Mouse (Mus musculus): ENCODE results near the gene Olfr750.

Gene Olfr750

DNA sequence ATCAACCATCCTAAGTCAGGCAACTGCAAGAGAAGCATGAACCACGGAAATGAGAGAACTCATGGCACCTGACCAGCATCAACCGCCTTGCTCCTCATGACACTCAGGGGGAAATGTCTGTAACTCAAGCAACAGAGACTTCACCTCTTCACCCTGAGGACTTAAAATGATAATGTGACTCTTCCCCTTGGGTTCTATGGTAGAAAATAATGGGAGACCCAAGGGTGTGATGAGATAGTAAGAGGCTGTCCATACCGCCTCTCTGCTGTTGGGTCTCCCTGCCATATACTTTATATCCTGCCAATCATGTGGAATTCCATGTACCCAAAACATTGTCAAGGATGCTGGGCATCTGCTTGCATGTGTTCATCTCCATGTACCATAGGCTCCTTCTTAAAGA lies at the start of gene Olfr750:
Gene Olfr750 (minus strand): TSS at position 101 of the 400 bp plus-strand sequence.
- no peak for DNase-seq (ENCODE audit: low spot score in 2 of 2)

GRCm38 (mm10) chr14:51113916-51114560 lies 39.8 kb upstream of the Olfr750 start, which contains the start of gene Eddm3b:
Eddm3b (plus strand) TSS chr14:51114426.
- DNase-seq (ENCODE audit: low spot score in 2 of 2): no peak

- DNase-seq (ENCODE audit: low spot score in 2 of 2): no peak
These were observed 39.2 kb upstream of the Olfr750 start for GRCm38 (mm10) chr14:51113476-51113875.

DNA sequence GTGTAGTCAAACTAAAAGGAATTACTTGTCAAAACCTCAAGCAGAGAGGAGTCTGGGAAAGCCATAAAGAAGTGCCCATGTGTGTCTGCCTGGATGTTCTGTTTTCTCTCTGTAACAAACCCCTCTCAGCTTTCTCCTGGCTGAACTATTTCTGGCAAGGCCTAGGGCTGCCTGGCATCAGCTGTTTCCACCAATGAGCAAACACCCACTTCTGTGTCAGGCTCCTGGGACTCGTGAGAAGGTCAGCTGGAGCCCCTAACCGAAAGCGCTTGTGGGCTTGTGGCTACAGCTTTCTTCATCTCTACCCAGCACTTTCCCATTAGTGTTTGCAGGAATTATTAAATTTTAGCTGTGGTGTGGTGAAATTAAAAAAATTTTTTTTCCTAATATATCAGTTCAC lies 37.7 kb upstream of the Olfr750 start:
- DNase-seq (ENCODE audit: low spot score in 2 of 2): no peak

- DNase-seq (ENCODE audit: low spot score in 2 of 2): no peak
These were observed 32.3 kb upstream of the Olfr750 start for GRCm38 (mm10) chr14:51106449-51106967.

DNA sequence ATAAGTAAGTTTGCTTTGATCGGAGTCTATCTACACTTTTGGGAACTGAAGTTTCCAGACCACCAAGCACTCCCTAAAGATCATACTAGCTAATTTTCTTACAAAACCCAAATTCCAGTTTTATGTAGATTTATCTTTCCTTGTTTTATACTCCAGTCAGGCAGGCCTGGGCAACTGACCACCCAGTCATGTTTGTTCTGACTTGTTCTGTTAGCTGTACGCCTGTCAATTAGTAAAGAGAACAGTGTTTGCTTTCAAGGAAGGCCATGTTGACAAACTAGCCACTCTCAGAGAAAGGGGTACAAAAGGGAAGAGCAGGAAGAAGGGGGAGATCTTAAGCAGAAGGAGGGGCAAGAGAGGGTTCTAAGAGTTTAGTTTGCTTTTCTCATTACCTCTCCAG lies 30.1 kb upstream of the Olfr750 start:
- DNase-seq (ENCODE audit: low spot score in 2 of 2): peak in 1 of 2 experiments; percentile 55

DNA sequence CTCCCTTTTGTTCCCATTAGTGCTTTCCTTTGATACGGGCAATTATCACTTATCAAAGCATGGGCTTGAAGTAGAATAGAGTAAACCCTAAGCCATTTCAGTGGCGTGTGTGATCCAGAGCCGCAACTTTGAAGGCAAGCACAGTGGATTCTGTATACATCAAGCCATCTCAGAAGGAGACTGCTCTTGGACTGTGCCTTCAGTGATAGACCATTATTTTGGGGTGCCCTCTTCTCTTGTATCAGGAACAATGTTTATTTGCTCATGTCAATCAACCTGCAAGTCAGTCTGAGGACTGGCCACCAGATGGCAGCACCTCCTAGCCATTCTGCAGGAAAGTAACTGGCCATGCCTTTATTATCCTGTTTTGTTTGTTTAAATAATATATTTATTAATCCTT lies 29.0 kb upstream of the Olfr750 start:
- DNase-seq (ENCODE audit: low spot score in 2 of 2): peak; percentile 32 to 49

- DNase-seq (ENCODE audit: low spot score in 2 of 2): no peak
These were observed 27.0 kb upstream of the Olfr750 start for GRCm38 (mm10) chr14:51101284-51101683.

DNA sequence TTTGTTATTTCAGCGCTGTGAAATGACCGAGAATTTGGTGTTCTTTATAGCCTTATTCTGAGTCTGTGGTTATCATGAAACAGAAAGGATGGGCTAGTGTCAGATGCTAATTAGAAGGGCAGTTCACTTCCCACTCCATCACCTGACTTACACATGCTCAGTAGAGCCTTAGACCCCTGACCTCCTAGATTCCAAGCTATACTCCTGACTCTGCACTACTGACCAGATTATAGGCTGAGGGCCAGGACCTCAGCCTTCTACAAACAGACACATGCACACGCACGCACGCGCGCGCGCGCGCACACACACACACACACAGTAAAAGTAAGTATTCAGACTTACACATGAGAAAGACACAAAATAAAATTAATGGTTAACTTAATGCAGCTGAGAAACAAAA lies 24.7 kb upstream of the Olfr750 start:
- no peak for DNase-seq (ENCODE audit: low spot score in 2 of 2)

DNA sequence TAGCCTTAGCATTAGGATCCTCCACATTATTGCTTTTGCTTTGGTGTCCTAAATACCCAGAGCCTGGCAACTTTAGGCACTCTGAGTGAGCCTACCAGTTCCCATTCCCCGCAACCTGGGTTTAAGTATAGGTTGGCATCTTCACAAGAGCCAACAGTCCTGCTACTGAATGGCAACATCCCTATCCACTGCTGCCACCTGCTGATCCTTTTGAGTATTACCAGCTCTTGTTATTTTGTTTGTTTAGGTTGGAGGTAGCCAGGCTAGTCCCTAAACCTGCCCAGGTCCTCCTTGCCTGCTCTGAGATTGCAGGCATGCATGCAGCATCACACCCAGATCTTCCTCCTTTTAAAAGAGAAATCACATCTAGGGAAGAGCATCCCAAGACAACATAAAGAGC lies 24.1 kb upstream of the Olfr750 start:
- DNase-seq (ENCODE audit: low spot score in 2 of 2): peak; percentile 67 to 73

DNA sequence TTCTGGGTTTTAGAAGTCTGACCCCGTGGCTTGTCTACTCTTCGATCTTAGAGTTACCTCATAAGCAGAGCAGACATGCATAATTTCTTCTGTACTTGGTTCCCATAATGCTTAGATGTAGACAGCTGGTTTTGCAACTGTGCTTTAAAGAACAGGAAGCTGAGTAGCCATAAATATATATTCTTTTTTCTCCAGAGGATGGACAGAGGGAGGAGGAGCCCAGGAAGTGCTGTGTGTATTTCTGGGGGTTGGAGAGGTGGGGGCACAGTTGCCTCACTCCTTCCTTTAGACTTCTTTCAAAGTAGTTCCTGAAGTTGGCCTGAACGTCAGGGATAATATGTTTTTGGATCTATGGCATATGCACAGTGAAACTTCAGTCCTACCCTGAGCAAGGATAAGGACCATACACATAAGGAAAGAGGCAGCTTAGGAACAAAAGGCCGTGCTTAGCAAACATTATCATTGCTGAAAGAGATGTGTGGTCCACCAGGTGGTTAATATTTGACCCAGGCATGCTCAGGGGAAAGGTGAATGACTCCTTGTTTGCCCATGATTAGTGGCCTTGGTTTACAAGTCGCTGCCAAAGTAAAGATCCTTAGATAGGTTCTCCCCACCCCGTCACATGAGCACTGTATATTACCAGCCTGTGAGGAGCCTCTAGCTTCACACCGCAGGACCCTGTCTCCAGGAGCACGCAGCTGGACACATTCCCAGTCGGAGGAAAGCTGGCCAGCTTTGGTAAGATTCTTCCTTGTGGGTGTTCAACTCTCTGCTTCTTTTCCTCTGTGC lies 21.7 kb upstream of the Olfr750 start:
- DNase-seq (ENCODE audit: low spot score in 2 of 2): peak in 1 of 2 experiments; percentile 44

DNA sequence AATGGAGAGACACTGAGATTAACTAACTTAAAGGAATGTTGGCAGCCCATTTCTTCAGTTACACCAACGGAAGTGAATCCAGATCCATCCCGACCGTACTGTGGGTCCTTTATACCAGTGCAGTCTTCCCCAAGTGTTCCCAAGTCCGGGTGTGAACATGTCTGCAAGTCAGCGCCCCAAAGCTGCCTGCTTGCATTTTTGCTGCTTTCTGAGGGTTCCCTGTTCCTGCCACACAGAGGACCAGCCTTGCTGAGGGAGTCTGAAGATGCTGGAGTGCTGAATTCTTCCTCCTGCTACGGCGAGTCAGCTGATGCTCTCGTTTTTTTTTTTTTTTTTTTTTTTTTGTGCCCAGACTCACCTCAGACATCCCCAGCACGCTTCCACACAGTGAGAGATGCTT lies 20.7 kb upstream of the Olfr750 start:
- no peak for DNase-seq (ENCODE audit: low spot score in 2 of 2)

GRCm38 (mm10) chr14:51094096-51094875 lies 20.1 kb upstream of the Olfr750 start:
- peak in 1 of 2 experiments; percentile 47 for DNase-seq (ENCODE audit: low spot score in 2 of 2)

DNA sequence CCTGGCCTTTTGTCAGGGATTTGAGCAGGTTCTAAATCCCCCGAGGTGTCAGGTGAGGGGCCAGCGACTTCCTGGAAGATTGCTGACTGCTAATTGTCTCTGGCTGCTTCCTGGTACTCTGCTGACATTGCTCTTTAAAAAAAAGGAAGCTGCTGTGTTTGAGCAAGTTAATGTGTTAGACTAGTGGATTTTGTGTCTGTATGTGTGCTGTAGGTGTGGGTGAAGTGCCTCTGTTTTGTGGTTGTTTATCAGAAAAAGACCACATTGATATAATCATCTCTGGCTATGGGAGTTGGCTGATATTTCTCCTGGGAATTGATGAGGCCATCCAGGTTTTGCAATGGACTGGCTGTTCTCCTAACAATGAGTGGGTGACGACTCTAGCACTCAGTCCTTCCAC lies 19.3 kb upstream of the Olfr750 start:
- peak in 1 of 2 experiments; percentile 22 for DNase-seq (ENCODE audit: low spot score in 2 of 2)

- DNase-seq (ENCODE audit: low spot score in 2 of 2): no peak
These were observed 17.9 kb upstream of the Olfr750 start for GRCm38 (mm10) chr14:51092073-51092620.

DNA sequence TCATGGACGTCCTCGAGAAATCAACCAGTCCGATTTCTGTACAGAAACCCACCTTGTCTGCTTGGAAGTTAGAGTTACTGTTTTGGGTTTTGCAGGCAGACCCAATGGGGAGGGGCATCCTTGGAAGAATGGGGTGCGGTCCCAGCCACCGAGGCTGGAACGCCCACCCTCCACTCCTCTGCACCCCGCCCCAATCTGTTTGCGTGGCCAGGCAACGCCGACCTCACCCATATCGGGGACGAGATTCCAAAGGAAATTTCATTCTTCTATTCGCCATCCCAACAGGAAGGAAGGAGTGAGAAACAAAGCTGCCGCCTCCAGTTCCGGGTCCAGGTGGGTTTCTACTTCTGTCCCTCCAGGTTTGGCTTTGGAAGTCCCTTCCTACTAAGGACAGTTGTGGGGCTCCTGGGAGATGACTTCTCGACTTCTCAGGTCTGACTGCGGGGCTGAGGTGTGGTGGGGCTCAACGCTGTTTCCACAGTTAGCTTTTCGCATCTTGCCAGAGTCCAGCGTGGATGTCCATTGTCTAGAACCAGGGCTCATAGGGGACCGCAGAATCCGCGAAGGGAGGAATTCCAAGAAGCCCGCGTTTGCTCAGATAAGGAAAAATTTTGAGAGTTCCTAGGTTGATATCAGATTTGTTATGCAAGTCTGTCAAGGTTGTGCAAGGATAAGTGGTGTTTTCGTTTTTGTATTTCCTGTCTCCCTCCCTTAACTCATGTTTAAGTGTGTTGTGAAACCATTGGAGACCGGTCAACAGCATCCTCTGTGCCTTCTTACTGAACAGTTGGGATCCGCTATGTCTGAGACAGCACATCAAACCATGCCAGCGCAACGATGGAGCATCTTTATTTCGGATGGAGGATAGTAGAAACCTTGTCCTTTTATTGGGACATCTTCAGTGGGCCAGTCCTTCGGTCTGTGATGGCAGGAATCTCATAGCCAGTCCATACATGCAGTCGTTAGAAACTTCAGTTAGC lies 17.0 kb upstream of the Olfr750 start, which contains the start of the genes Rnase4 and Ang:
Gene Rnase4 (plus strand): TSS at position 157 of the 980 bp plus-strand sequence.
Gene Ang (plus strand): TSS at position 230 of the 980 bp plus-strand sequence.
- DNase-seq (ENCODE audit: low spot score in 2 of 2): peak; percentile 59 to 70

- DNase-seq (ENCODE audit: low spot score in 2 of 2): peak; percentile 73 to 79
These were observed 16.0 kb upstream of the Olfr750 start for GRCm38 (mm10) chr14:51090077-51090781.

GRCm38 (mm10) chr14:51089674-51090076 lies 15.4 kb upstream of the Olfr750 start:
- no peak for DNase-seq (ENCODE audit: low spot score in 2 of 2)

- peak; percentile 95 for DNase-seq (ENCODE audit: low spot score in 2 of 2)
These were observed 14.9 kb upstream of the Olfr750 start for GRCm38 (mm10) chr14:51088970-51089673.
